Mouse (Mus musculus) cortical plate, adult 2 months (tissue): ENCODE measurements around the gene Arl5c.

Source experiments
- CTCF ChIP-seq: fragments of 200-500 bp; IDR thresholded peaks from 2 replicates; pipeline ENCODE4 v1.5.1; 2011; ENCODE audit warnings: mild to moderate bottlenecking, control low read depth, low read length; ENCODE audit not compliant: insufficient read depth; ENCODE audit errors: extremely low read depth
- POLR2A ChIP-seq: fragments of 200-500 bp; IDR thresholded peaks from 2 replicates; pipeline ENCODE4 v1.6.1; 2011; ENCODE audit warnings: mild to moderate bottlenecking, low read length, control low read depth; ENCODE audit not compliant: insufficient read depth; ENCODE audit errors: extremely low read depth

- TF ChIP-seq CTCF = no peak
- no peak for TF ChIP-seq POLR2A
Measured at GRCm38 (mm10) chr11:98022253-98022554, 26.2 kb upstream of the Arl5c start.
